Mouse (Mus musculus): ENCODE results near the gene Ttll13.

DNA sequence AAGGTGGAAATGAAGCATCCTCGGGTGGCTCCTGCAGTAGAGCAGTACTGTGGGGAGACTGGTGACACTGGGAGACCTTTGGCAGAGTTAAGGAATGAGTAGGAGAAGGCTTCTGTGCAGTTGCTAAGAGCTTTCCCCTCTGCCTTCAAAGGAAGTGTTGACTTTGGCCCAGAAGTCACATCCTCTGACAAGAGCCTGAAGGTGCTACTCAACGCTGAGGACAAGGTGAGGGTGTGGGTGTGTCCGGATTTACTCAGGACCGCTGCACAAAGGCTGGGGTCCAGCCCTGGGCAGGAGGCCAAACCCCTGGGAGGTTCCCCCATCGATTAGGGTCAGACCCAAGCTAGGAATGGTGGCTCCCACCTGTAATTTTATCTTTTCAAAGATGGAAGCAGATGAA is 38.2 kb downstream of the Ttll13 start:
- TF ChIP-seq EP300 (IDR thresholded peaks at IDR 0.05; ENCODE audit: low read depth) (no peak), CTCF (IDR thresholded peaks at IDR 0.05; ENCODE audit: low read depth) (no peak)

All from liver, postnatal 0 days (tissue).